9 mouse cellular contexts compared by ENCODE assay signal in genomic region chr9:31384786-31385499, GRCm38 (mm10). TPM values are rescaled to one million over a fixed set of nuclear protein-coding genes. Genes with fewer than 3 reads are reported as not detected.
DNase-seq lines count a peak whose midpoint lies in the region; ATAC-seq and TF ChIP-seq lines count a peak whose summit lies in the region.
"Had no signal": no experiment of that assay in that cellular context is flagged by ENCODE, and none has a peak within 500 bp of the region (broad histone marks: within the 10 kb centered on the region; RNA-seq: fewer than 3 reads in every experiment).

No protein-coding gene starts in this region.

- H3K4me2 ChIP-seq in heart, embryonic 15.5 days: peak overlapping the region; percentile 59
- peak overlapping the region; percentile 88; the same call in 1 of the 2 replicates for H3K4me2 ChIP-seq in CH12.LX (ENCODE audit: insufficient read depth, low read depth, poor library complexity, severe bottlenecking)
- H3K4me2 ChIP-seq in embryonic facial prominence, embryonic 13.5 days: peak overlapping the region; percentile 88
- H3K4me2 ChIP-seq in liver, embryonic 12.5 days: peak overlapping the region; percentile 80

- no peak for TF ChIP-seq CTCF in CH12.LX (conservative IDR thresholded peaks at IDR 0.05 in 1 of 2, IDR thresholded peaks at IDR 0.05 in 1 of 2; ENCODE audit: low read depth in 2 of 2, low read length in 2 of 2)

- no peak for DNase-seq in heart, postnatal 36 days
- DNase-seq in CH12.LX (ENCODE audit: extremely low read depth): no peak
- DNase-seq in left cerebral cortex, postnatal 4 days: no peak
- no peak for DNase-seq in layer of hippocampus, postnatal 25 days (ENCODE audit: extremely low spot score in 1 of 2, low spot score in 1 of 2)
- no peak for DNase-seq in adrenal gland, adult 8-10 months
- DNase-seq: kidney, adult 2 months had no signal

- H3K27me3 ChIP-seq in heart, embryonic 15.5 days: no peaks in the 10 kb centered on the region
- no peaks in the 10 kb centered on the region for H3K27me3 ChIP-seq in CH12.LX (replicated peaks)
- no peaks in the 10 kb centered on the region for H3K27me3 ChIP-seq in embryonic facial prominence, embryonic 13.5 days
- H3K27me3 ChIP-seq in liver, embryonic 12.5 days (replicated peaks): no peaks in the 10 kb centered on the region

- intact Hi-C loops in heart, postnatal 36 days (cut with DNase I): no loop called here
- intact Hi-C loops in left cerebral cortex, postnatal 4 days (cut with DNase I): no loop called here

- H3K4me3 ChIP-seq in heart, embryonic 15.5 days: 0 out of 2 replicates have a peak overlapping the region, but pooled peaks have one; percentile 77
- H3K4me3 ChIP-seq in CH12.LX (replicated peaks in 1 of 3; ENCODE audit: low read depth in 2 of 3, low read length in 2 of 3, poor library complexity in 1 of 3): no peak overlapping the region
- peak overlapping the region; percentile 87 for H3K4me3 ChIP-seq in embryonic facial prominence, embryonic 13.5 days
- peak overlapping the region; percentile 94 for H3K4me3 ChIP-seq in liver, embryonic 12.5 days

- H3K9ac ChIP-seq in heart, embryonic 15.5 days: no peak overlapping the region
- no peak overlapping the region; the same call in 1 of the 2 replicates for H3K9ac ChIP-seq in CH12.LX (ENCODE audit: insufficient read depth, low read depth)
- no peak overlapping the region for H3K9ac ChIP-seq in embryonic facial prominence, embryonic 13.5 days
- peak overlapping the region; percentile 95; the same call in 1 of the 2 replicates for H3K9ac ChIP-seq in liver, embryonic 12.5 days

- no peaks in the 10 kb centered on the region for H3K9me3 ChIP-seq in heart, embryonic 15.5 days (replicated peaks)
- H3K9me3 ChIP-seq in CH12.LX (replicated peaks; ENCODE audit: low read length): no peaks in the 10 kb centered on the region
- H3K9me3 ChIP-seq in embryonic facial prominence, embryonic 13.5 days: no peaks in the 10 kb centered on the region
- H3K9me3 ChIP-seq in liver, embryonic 12.5 days (replicated peaks): no peaks in the 10 kb centered on the region

- in situ Hi-C loops in CH12.LX (cut with MboI; ENCODE audit: low pct_ligation_motif_present, low pct_unique_long_range_greater_than_20kb, low sequenced_read_pairs): no loop called here

- no peak for TF ChIP-seq RAD21 in CH12.LX (IDR thresholded peaks at IDR 0.05; ENCODE audit: low read depth, low read length)

- no peak for ATAC-seq in heart, embryonic 15.5 days (replicated peaks; ENCODE audit: insufficient number of reproducible peaks, insufficient read depth, low FRiP score, low read depth)
- no peak for ATAC-seq in embryonic facial prominence, embryonic 13.5 days (ENCODE audit: insufficient number of reproducible peaks, insufficient read depth, low FRiP score, low TSS enrichment, low read depth)
- no peak for ATAC-seq in liver, embryonic 12.5 days

- peaks cover 10% of the 10 kb centered on the region for H3K36me3 ChIP-seq in heart, embryonic 15.5 days
- peaks cover 7 to 18% of the 10 kb centered on the region in 2 experiments for H3K36me3 ChIP-seq in CH12.LX (replicated peaks in 1 of 2; ENCODE audit: control insufficient read depth in 1 of 2, insufficient read depth in 1 of 2, low read length in 1 of 2)
- H3K36me3 ChIP-seq in embryonic facial prominence, embryonic 13.5 days: peaks cover 7% of the 10 kb centered on the region; the same call in 1 of the 2 replicates
- peaks cover 12% of the 10 kb centered on the region for H3K36me3 ChIP-seq in liver, embryonic 12.5 days

- H3K79me2 ChIP-seq in CH12.LX (replicated peaks; ENCODE audit: control insufficient read depth, extremely low read depth, insufficient read depth, poor library complexity, severe bottlenecking): peaks cover 28% of the 10 kb centered on the region

- 75% methylated on average over 17 of the region's 17 CpGs for WGBS in heart, embryonic 15.5 days
- 87% methylated on average over 17 of the region's 17 CpGs for WGBS in embryonic facial prominence, embryonic 13.5 days
- WGBS in liver, embryonic 12.5 days (ENCODE audit: insufficient replicate concordance): 78% methylated on average over 17 of the region's 17 CpGs

- TF ChIP-seq EP300 in CH12.LX (IDR thresholded peaks at IDR 0.05; ENCODE audit: low read length): no peak

- no peak for TF ChIP-seq POLR2A in CH12.LX (IDR thresholded peaks at IDR 0.05; ENCODE audit: low read depth, low read length)

- H3K27ac ChIP-seq in heart, embryonic 15.5 days: no peak overlapping the region
- no peak overlapping the region for H3K27ac ChIP-seq in CH12.LX (ENCODE audit: insufficient read depth, low read depth)
- H3K27ac ChIP-seq in embryonic facial prominence, embryonic 13.5 days: no peak overlapping the region
- no peak overlapping the region for H3K27ac ChIP-seq in liver, embryonic 12.5 days

- dilution Hi-C loops in CH12.LX (cut with MboI; ENCODE audit: extremely low pct_ligation_motif_present, extremely low pct_unique_long_range_greater_than_20kb, low sequenced_read_pairs): no loop called here

- H3K4me1 ChIP-seq in heart, embryonic 15.5 days (replicated peaks): peaks cover 16% of the 10 kb centered on the region
- peaks cover 3 to 27% of the 10 kb centered on the region in 2 experiments for H3K4me1 ChIP-seq in CH12.LX (ENCODE audit: control insufficient read depth in 1 of 2, insufficient read depth in 2 of 2)
- H3K4me1 ChIP-seq in embryonic facial prominence, embryonic 13.5 days: peaks cover 15% of the 10 kb centered on the region
- peaks cover 31% of the 10 kb centered on the region for H3K4me1 ChIP-seq in liver, embryonic 12.5 days

TF ChIP-seq in CH12.LX, 34 proteins besides CTCF, POLR2A, EP300 and RAD21:
- no peak for TF ChIP-seq ETS1 (conservative IDR thresholded peaks at IDR 0.05; ENCODE audit: low read depth, low read length)
- no peak for TF ChIP-seq ZC3H11A (IDR thresholded peaks at IDR 0.05; ENCODE audit: low read depth, low read length)
- TF ChIP-seq MYC (IDR thresholded peaks at IDR 0.05; ENCODE audit: low read depth, low read length): no peak
- no peak for TF ChIP-seq KAT2A (IDR thresholded peaks at IDR 0.05; ENCODE audit: insufficient replicate concordance, low read length)
- no peak for TF ChIP-seq MAZ (IDR thresholded peaks at IDR 0.05; ENCODE audit: low read depth, low read length)
- no peak for TF ChIP-seq GABPA (IDR thresholded peaks at IDR 0.05; ENCODE audit: insufficient replicate concordance, low read depth, low read length)
- no peak for TF ChIP-seq PAX5 (IDR thresholded peaks at IDR 0.05; ENCODE audit: low read length)
- TF ChIP-seq MAFK (IDR thresholded peaks at IDR 0.05; ENCODE audit: insufficient replicate concordance, low read length): no peak
- no peak for TF ChIP-seq RCOR1 (conservative IDR thresholded peaks at IDR 0.05; ENCODE audit: low read depth, low read length)
- TF ChIP-seq CHD1 (IDR thresholded peaks at IDR 0.05; ENCODE audit: low read depth, low read length): no peak
- TF ChIP-seq ZNF384 (IDR thresholded peaks at IDR 0.05; ENCODE audit: low read depth, low read length): no peak
- no peak for TF ChIP-seq UBTF (IDR thresholded peaks at IDR 0.05; ENCODE audit: low read depth, low read length)
- no peak for TF ChIP-seq E2F4 (IDR thresholded peaks at IDR 0.05; ENCODE audit: insufficient replicate concordance, low read depth, low read length)
- no peak for TF ChIP-seq NRF1 (IDR thresholded peaks at IDR 0.05; ENCODE audit: low read depth, low read length)
- no peak for TF ChIP-seq IRF4 (IDR thresholded peaks at IDR 0.05; ENCODE audit: low read depth, low read length)
- TF ChIP-seq ZKSCAN1 (IDR thresholded peaks at IDR 0.05; ENCODE audit: borderline replicate concordance, low read depth, low read length): no peak
- no peak for TF ChIP-seq TCF12 (IDR thresholded peaks at IDR 0.05; ENCODE audit: low read depth, low read length)
- TF ChIP-seq NELFE (IDR thresholded peaks at IDR 0.05; ENCODE audit: low read depth, low read length): no peak
- TF ChIP-seq USF2 (conservative IDR thresholded peaks at IDR 0.05; ENCODE audit: low read depth, low read length): no peak
- TF ChIP-seq MXI1 (IDR thresholded peaks at IDR 0.05; ENCODE audit: low read depth, low read length): no peak

RNA-seq across cellular contexts. Expression of gene Nfrkb, which starts 1.0 kb away (rescaled TPM):
- polyA plus RNA-seq in heart, embryonic 15.5 days (2015; fragmentation: Nextera tagmentation; extraction: Ambion mirVana): 11.6 and 15.3 TPM in 2 replicates
- 1 to 10 TPM; 9.4 to 9.5 TPM for total RNA-seq in heart, postnatal 36 days (2021)
- total RNA-seq in CH12.LX (2012; rRNA removed) (15.6 and 17.0 TPM in 2 replicates), CH12.LX (2014; rRNA removed) (15.2 and 15.5 TPM in 2 replicates)
- polyA plus RNA-seq in CH12.LX (2012; ENCODE audit: insufficient read length, low read depth): 20.1 and 22.0 TPM in 2 replicates
- polyA plus RNA-seq in embryonic facial prominence, embryonic 13.5 days (2015; fragmentation: Nextera tagmentation; extraction: Ambion mirVana): 23.7 and 24.5 TPM in 2 replicates
- 8.6 and 9.3 TPM in 2 replicates for polyA plus RNA-seq in liver, embryonic 12.5 days (2016; fragmentation: Nextera tagmentation; extraction: Ambion mirVana)
- 10 to 100 TPM; 42.1 to 42.6 TPM for total RNA-seq in left cerebral cortex, postnatal 4 days (2021)
- 10 to 100 TPM; 26.2 to 34.3 TPM for total RNA-seq in layer of hippocampus, postnatal 25 days (2021)
- total RNA-seq in adrenal gland, adult 8-10 months (2022): 10 to 100 TPM; 16.8 to 41.2 (median 24.9) TPM

Comparison
In these comparisons a context has a peak if more than half of its experiments do, and no peak if none do; other contexts are left out.
1. H3K4me3 ChIP-seq: peak in heart, embryonic 15.5 days (single experiment), embryonic facial prominence, embryonic 13.5 days (single experiment) and liver, embryonic 12.5 days (single experiment); none in CH12.LX (0 of 3).
2. Peak in every context shown above with its lines, with median percentiles within 50 percentile points of each other: H3K4me2 ChIP-seq.